Mouse (Mus musculus) ES-Bruce4 (cell line): ENCODE data around the gene Chat.

Experiments used
- CTCF ChIP-seq: IDR thresholded peaks from one replicate; pipeline ENCODE4 v1.8.1; 2011; ENCODE audit warnings: low read depth, low read length
- POLR2A ChIP-seq: IDR thresholded peaks from one replicate; pipeline ENCODE4 v1.8.1; 2011; ENCODE audit warnings: low read length; ENCODE audit not compliant: insufficient read depth

DNA sequence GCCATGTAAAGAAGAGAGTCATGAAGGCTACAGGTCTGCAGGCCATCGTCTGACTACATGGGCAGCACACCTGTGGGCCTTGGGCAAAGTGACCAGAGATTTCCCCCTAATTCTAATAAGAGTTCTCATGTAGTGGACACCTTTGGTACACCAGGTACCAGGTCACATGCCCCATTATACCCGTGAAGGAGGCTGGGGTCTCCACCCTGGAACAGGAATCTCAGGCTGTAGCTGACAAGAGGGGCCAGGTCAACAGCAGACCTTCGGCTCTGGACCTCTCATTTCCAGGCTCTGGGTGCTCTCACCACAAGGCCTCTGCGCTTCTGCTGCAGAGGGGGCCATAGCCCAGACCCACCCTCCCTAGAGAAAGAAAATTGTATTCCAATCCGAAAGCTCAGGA lies 26.5 kb downstream of the Chat start:
- TF ChIP-seq CTCF (no peak), POLR2A (no peak)
